Mouse (Mus musculus) neural tube, embryonic 13.5 days (tissue): ENCODE measurements around the gene Tnnt3. TPM values are rescaled to one million over a fixed set of nuclear protein-coding genes. Genes with fewer than 3 reads are reported as not detected.
A peak's percentile ranks its signal among the peaks of the same experiment; 100 is the strongest.

Experiments used
- ATAC-seq: fragments of 200-750 bp; cut with Nextera tagmentation; 2 replicates; pipeline ENCODE4 v1.8.0; 2017; ENCODE audit warnings: low read depth, mild to moderate bottlenecking, moderate TSS enrichment, moderate library complexity
- H3K27ac ChIP-seq: fragments of 300-500 bp; sonication (generic); replicated peaks from 2 replicates; pipeline ENCODE4 v1.5.1; 2015; ENCODE audit warnings: moderate library complexity, mild to moderate bottlenecking, inconsistent platforms
- H3K27me3 ChIP-seq: fragments of 300-500 bp; sonication (generic); 2 replicates; pipeline ENCODE4 v1.6.1; 2015; ENCODE audit warnings: mild to moderate bottlenecking, inconsistent platforms
- H3K36me3 ChIP-seq: fragments of 300-500 bp; sonication (generic); 2 replicates; pipeline ENCODE4 v1.6.1; 2015; ENCODE audit warnings: mild to moderate bottlenecking, inconsistent platforms
- H3K4me1 ChIP-seq: fragments of 300-500 bp; sonication (generic); replicated peaks from 2 replicates; pipeline ENCODE4 v1.6.1; 2015; ENCODE audit warnings: inconsistent platforms
- H3K4me2 ChIP-seq: fragments of 300-500 bp; sonication (generic); 2 replicates; pipeline ENCODE4 v1.6.1; 2015; ENCODE audit warnings: inconsistent platforms, mild to moderate bottlenecking, moderate library complexity
- H3K4me3 ChIP-seq: fragments of 300-500 bp; sonication (generic); 2 replicates; pipeline ENCODE4 v1.5.1; 2015; ENCODE audit warnings: mild to moderate bottlenecking, inconsistent platforms
- H3K9ac ChIP-seq: fragments of 300-500 bp; sonication (generic); 2 replicates; pipeline ENCODE4 v1.6.1; 2015; ENCODE audit warnings: moderate library complexity, mild to moderate bottlenecking, inconsistent platforms
- H3K9me3 ChIP-seq: fragments of 300-500 bp; sonication (generic); 2 replicates; pipeline ENCODE4 v1.6.1; 2016; ENCODE audit warnings: inconsistent platforms
- WGBS: fragments of 180-500 bp; shearing (Covaris S2); methylation state at CpG from one replicate; pipeline ENCODE4 v1.1.7; 2015; 5-methylcytosine and 5-hydroxymethylcytosine counted together
- polyA plus RNA-seq: library from polyadenylated mRNA; unstranded; fragments of >200 nt; fragmentation: Nextera tagmentation; extraction: Ambion mirVana; gene quantifications from 2 replicates; pipeline ENCODE4 v1.2.1, GENCODE M21; 2015

Gene Tnnt3
- polyA plus RNA-seq, 1 experiment from 2014 or later: 2.4 TPM

- WGBS: 67% methylated on average over 4 of the region's 4 CpGs
- no peak for ATAC-seq
- H3K9ac ChIP-seq: no peak overlapping the region
Measured at GRCm38 (mm10) chr7:142462594-142463078, 36.0 kb upstream of the Tnnt3 start.

GRCm38 (mm10) chr7:142470171-142470691 is 28.4 kb upstream of the Tnnt3 start:
- Histone ChIP-seq H3K27ac (no peak overlapping the region), H3K9me3 (no peaks in the 10 kb centered on the region), H3K4me1 (peaks cover 32% of the 10 kb centered on the region), H3K36me3 (no peaks in the 10 kb centered on the region), H3K4me2 (no peak overlapping the region), H3K9ac (no peak overlapping the region), H3K4me3 (no peak overlapping the region), H3K27me3 (no peaks in the 10 kb centered on the region)
- no peak for ATAC-seq
- 89% methylated on average over 7 of the region's 7 CpGs for WGBS

More at GRCm38 (mm10) chr7:142462594-142463078, 36.0 kb upstream of the Tnnt3 start:
- Histone ChIP-seq H3K36me3 (no peaks in the 10 kb centered on the region), H3K4me2 (no peak overlapping the region), H3K4me3 (no peak overlapping the region), H3K9me3 (no peaks in the 10 kb centered on the region), H3K27me3 (no peaks in the 10 kb centered on the region), H3K4me1 (peaks cover 5% of the 10 kb centered on the region), H3K27ac (no peak overlapping the region)

GRCm38 (mm10) chr7:142470808-142471413 is 27.7 kb upstream of the Tnnt3 start:
- 24% methylated on average over 4 of the region's 4 CpGs for WGBS
- no peak overlapping the region for H3K9ac ChIP-seq
- ATAC-seq: 0 out of 2 replicates have a peak, but pooled peaks have one; percentile 28
- no peak overlapping the region for H3K4me3 ChIP-seq
- no peaks in the 10 kb centered on the region for H3K27me3 ChIP-seq
- H3K4me2 ChIP-seq: no peak overlapping the region
- H3K27ac ChIP-seq: no peak overlapping the region
- H3K4me1 ChIP-seq: peaks cover 32% of the 10 kb centered on the region
- no peaks in the 10 kb centered on the region for H3K9me3 ChIP-seq
- H3K36me3 ChIP-seq: no peaks in the 10 kb centered on the region

GRCm38 (mm10) chr7:142471414-142471861 is 27.2 kb upstream of the Tnnt3 start:
- Histone ChIP-seq H3K27me3 (no peaks in the 10 kb centered on the region), H3K4me1 (peaks cover 32% of the 10 kb centered on the region), H3K4me3 (no peak overlapping the region), H3K9ac (0 out of 2 replicates have a peak overlapping the region, but pooled peaks have one; percentile 41), H3K36me3 (no peaks in the 10 kb centered on the region), H3K4me2 (no peak overlapping the region), H3K27ac (0 out of 2 replicates have a peak overlapping the region, but pooled peaks have one; percentile 28), H3K9me3 (no peaks in the 10 kb centered on the region)
- 25% methylated on average over 6 of the region's 6 CpGs for WGBS
- ATAC-seq: no peak

- WGBS: 33% methylated on average over 15 of the region's 15 CpGs
- Histone ChIP-seq H3K4me3 (no peak overlapping the region), H3K4me1 (peaks cover 32% of the 10 kb centered on the region), H3K27me3 (no peaks in the 10 kb centered on the region), H3K9ac (peak overlapping the region; percentile 41; the same call in 1 of the 2 replicates), H3K36me3 (no peaks in the 10 kb centered on the region), H3K27ac (0 out of 2 replicates have a peak overlapping the region, but pooled peaks have one; percentile 28), H3K9me3 (no peaks in the 10 kb centered on the region), H3K4me2 (no peak overlapping the region)
- no peak for ATAC-seq
Measured at GRCm38 (mm10) chr7:142471884-142472570, 26.6 kb upstream of the Tnnt3 start.

GRCm38 (mm10) chr7:142472936-142473335 is 25.7 kb upstream of the Tnnt3 start:
- no peaks in the 10 kb centered on the region for H3K36me3 ChIP-seq
- ATAC-seq: no peak
- H3K27ac ChIP-seq: no peak overlapping the region
- H3K9ac ChIP-seq: no peak overlapping the region
- no peak overlapping the region for H3K4me2 ChIP-seq
- H3K9me3 ChIP-seq: no peaks in the 10 kb centered on the region
- H3K27me3 ChIP-seq: no peaks in the 10 kb centered on the region
- 94% methylated on average over 4 of the region's 4 CpGs for WGBS
- no peak overlapping the region for H3K4me3 ChIP-seq
- H3K4me1 ChIP-seq: peaks cover 32% of the 10 kb centered on the region

- WGBS: 86% methylated on average over 2 of the region's 2 CpGs
- no peaks in the 10 kb centered on the region for H3K36me3 ChIP-seq
- ATAC-seq: no peak
Measured at GRCm38 (mm10) chr7:142473476-142473875, 25.2 kb upstream of the Tnnt3 start.

GRCm38 (mm10) chr7:142474799-142475198 is 23.8 kb upstream of the Tnnt3 start:
- no peak overlapping the region for H3K4me3 ChIP-seq
- H3K9me3 ChIP-seq: no peaks in the 10 kb centered on the region
- peaks cover 32% of the 10 kb centered on the region for H3K4me1 ChIP-seq
- no peak overlapping the region for H3K27ac ChIP-seq
- H3K9ac ChIP-seq: no peak overlapping the region
- 76% methylated on average over 14 of the region's 14 CpGs for WGBS
- no peaks in the 10 kb centered on the region for H3K27me3 ChIP-seq
- H3K4me2 ChIP-seq: no peak overlapping the region
- H3K36me3 ChIP-seq: no peaks in the 10 kb centered on the region
- ATAC-seq: no peak

More at GRCm38 (mm10) chr7:142473476-142473875, 25.2 kb upstream of the Tnnt3 start:
- Histone ChIP-seq H3K4me1 (peaks cover 32% of the 10 kb centered on the region), H3K27me3 (no peaks in the 10 kb centered on the region), H3K4me2 (no peak overlapping the region), H3K27ac (no peak overlapping the region), H3K9ac (no peak overlapping the region), H3K9me3 (no peaks in the 10 kb centered on the region), H3K4me3 (no peak overlapping the region)

GRCm38 (mm10) chr7:142475641-142476040 is 23.0 kb upstream of the Tnnt3 start:
- no peak overlapping the region for H3K4me3 ChIP-seq
- H3K27ac ChIP-seq: no peak overlapping the region
- 79% methylated on average over 7 of the region's 7 CpGs for WGBS
- no peak for ATAC-seq
- no peaks in the 10 kb centered on the region for H3K27me3 ChIP-seq
- H3K4me1 ChIP-seq: peaks cover 26% of the 10 kb centered on the region
- H3K4me2 ChIP-seq: no peak overlapping the region
- H3K9me3 ChIP-seq: no peaks in the 10 kb centered on the region
- no peak overlapping the region for H3K9ac ChIP-seq
- no peaks in the 10 kb centered on the region for H3K36me3 ChIP-seq

GRCm38 (mm10) chr7:142476271-142476670 is 22.4 kb upstream of the Tnnt3 start:
- H3K36me3 ChIP-seq: no peaks in the 10 kb centered on the region
- peaks cover 25% of the 10 kb centered on the region for H3K4me1 ChIP-seq
- no peak for ATAC-seq
- no peak overlapping the region for H3K4me2 ChIP-seq
- H3K27ac ChIP-seq: no peak overlapping the region
- no peak overlapping the region for H3K9ac ChIP-seq
- H3K4me3 ChIP-seq: no peak overlapping the region
- no peaks in the 10 kb centered on the region for H3K9me3 ChIP-seq
- WGBS: 77% methylated on average over 5 of the region's 5 CpGs
- no peaks in the 10 kb centered on the region for H3K27me3 ChIP-seq

GRCm38 (mm10) chr7:142476795-142477452 is 21.7 kb upstream of the Tnnt3 start:
- Histone ChIP-seq H3K4me3 (no peak overlapping the region), H3K36me3 (no peaks in the 10 kb centered on the region), H3K27me3 (no peaks in the 10 kb centered on the region), H3K4me2 (no peak overlapping the region), H3K4me1 (peaks cover 25% of the 10 kb centered on the region), H3K9me3 (no peaks in the 10 kb centered on the region), H3K9ac (no peak overlapping the region), H3K27ac (no peak overlapping the region)
- 86% methylated on average over 13 of the region's 13 CpGs for WGBS
- no peak for ATAC-seq

GRCm38 (mm10) chr7:142478001-142478400 is 20.6 kb upstream of the Tnnt3 start:
- no peak overlapping the region for H3K4me3 ChIP-seq
- no peak overlapping the region for H3K27ac ChIP-seq
- H3K4me2 ChIP-seq: no peak overlapping the region
- H3K27me3 ChIP-seq: no peaks in the 10 kb centered on the region
- H3K36me3 ChIP-seq: no peaks in the 10 kb centered on the region
- H3K9ac ChIP-seq: no peak overlapping the region
- ATAC-seq: no peak
- H3K9me3 ChIP-seq: no peaks in the 10 kb centered on the region
- WGBS: 91% methylated on average over 6 of the region's 6 CpGs
- H3K4me1 ChIP-seq: peaks cover 31% of the 10 kb centered on the region
